Mouse (Mus musculus): ENCODE results near the gene Bckdk. TPM values are rescaled to one million over a fixed set of nuclear protein-coding genes. Genes with fewer than 3 reads are reported as not detected.
A peak's percentile ranks its signal among the peaks of the same experiment; 100 is the strongest.
"Not testable (repeated sequence)": the region's sequence is repeated elsewhere in the genome, so short reads cannot be mapped to it uniquely, and the experiment has no call there.

Bckdk gene
- total and polyA plus RNA-seq, 2 experiments = 8.2 to 19.8 TPM

- Histone ChIP-seq H3K9ac (ENCODE audit: low read depth, low read length) (no peak overlapping the region), H3K27me3 (ENCODE audit: control insufficient read depth, insufficient read depth, low read length) (no peaks in the 10 kb centered on the region), H3K4me3 (ENCODE audit: insufficient read depth, low read depth, low read length) (no peak overlapping the region), H3K27ac (replicated peaks; ENCODE audit: insufficient read depth, low read depth, low read length) (no peak overlapping the region), H3K4me1 (ENCODE audit: control insufficient read depth, insufficient read depth, low read length) (peaks cover 16% of the 10 kb centered on the region), H3K79me2 (ENCODE audit: control insufficient read depth, insufficient read depth, low read length) (no peaks in the 10 kb centered on the region), H3K36me3 (ENCODE audit: control insufficient read depth, insufficient read depth, low read length) (no peaks in the 10 kb centered on the region)
- TF ChIP-seq CTCF (IDR thresholded peaks at IDR 0.05; ENCODE audit: low read depth, low read length) = no peak
- TF ChIP-seq POLR2A (IDR thresholded peaks at IDR 0.05; ENCODE audit: extremely low read depth, insufficient read depth, low read length) = no peak
- 86% methylated on average over 5 of the region's 5 CpGs for WGBS
- DNase-seq (ENCODE audit: extremely low read depth, low read depth, low spot score) = no peak
Measured at GRCm38 (mm10) chr7:127934075-127934474, 30.2 kb downstream of the Bckdk start.

- WGBS = 7% methylated on average over 32 of the region's 32 CpGs
- Histone ChIP-seq H3K27me3 (ENCODE audit: control insufficient read depth, insufficient read depth, low read length) (no peaks in the 10 kb centered on the region), H3K79me2 (ENCODE audit: control insufficient read depth, insufficient read depth, low read length) (no peaks in the 10 kb centered on the region), H3K27ac (replicated peaks; ENCODE audit: insufficient read depth, low read depth, low read length) (peak overlapping the region; percentile 60; the same call in 1 of the 2 replicates), H3K36me3 (ENCODE audit: control insufficient read depth, insufficient read depth, low read length) (no peaks in the 10 kb centered on the region), H3K4me3 (ENCODE audit: insufficient read depth, low read depth, low read length) (peak overlapping the region; percentile 78), H3K4me1 (ENCODE audit: control insufficient read depth, insufficient read depth, low read length) (peaks cover 12% of the 10 kb centered on the region), H3K9ac (ENCODE audit: low read depth, low read length) (peak overlapping the region; percentile 85)
- peak; percentile 84 for DNase-seq (ENCODE audit: extremely low read depth, low read depth, low spot score)
- TF ChIP-seq POLR2A (IDR thresholded peaks at IDR 0.05; ENCODE audit: extremely low read depth, insufficient read depth, low read length) = peak; percentile 72
- peak; percentile 91 for TF ChIP-seq CTCF (IDR thresholded peaks at IDR 0.05; ENCODE audit: low read depth, low read length)
Measured at GRCm38 (mm10) chr7:127935028-127935722, 31.3 kb downstream of the Bckdk start.

- WGBS = 1% methylated on average over 38 of the region's 38 CpGs
- H3K27ac ChIP-seq (replicated peaks; ENCODE audit: insufficient read depth, low read depth, low read length) = no peak overlapping the region
- TF ChIP-seq POLR2A (IDR thresholded peaks at IDR 0.05; ENCODE audit: extremely low read depth, insufficient read depth, low read length) (no peak), CTCF (IDR thresholded peaks at IDR 0.05; ENCODE audit: low read depth, low read length) (no peak)
- peak overlapping the region; percentile 85 for H3K9ac ChIP-seq (ENCODE audit: low read depth, low read length)
- H3K36me3 ChIP-seq (ENCODE audit: control insufficient read depth, insufficient read depth, low read length) = no peaks in the 10 kb centered on the region
- H3K27me3 ChIP-seq (ENCODE audit: control insufficient read depth, insufficient read depth, low read length) = no peaks in the 10 kb centered on the region
- peak overlapping the region; percentile 78 for H3K4me3 ChIP-seq (ENCODE audit: insufficient read depth, low read depth, low read length)
- H3K79me2 ChIP-seq (ENCODE audit: control insufficient read depth, insufficient read depth, low read length) = no peaks in the 10 kb centered on the region
- peaks cover 8% of the 10 kb centered on the region for H3K4me1 ChIP-seq (ENCODE audit: control insufficient read depth, insufficient read depth, low read length)
- no peak for DNase-seq (ENCODE audit: extremely low read depth, low read depth, low spot score)
Measured at GRCm38 (mm10) chr7:127935748-127936159, 31.9 kb downstream of the Bckdk start.

GRCm38 (mm10) chr7:127936216-127936884 is 32.5 kb downstream of the Bckdk start:
- H3K79me2 ChIP-seq (ENCODE audit: control insufficient read depth, insufficient read depth, low read length) = no peaks in the 10 kb centered on the region
- DNase-seq (ENCODE audit: extremely low read depth, low read depth, low spot score) = no peak
- 72% methylated on average over 18 of the region's 18 CpGs for WGBS
- H3K4me1 ChIP-seq (ENCODE audit: control insufficient read depth, insufficient read depth, low read length) = peaks cover 5% of the 10 kb centered on the region
- no peak overlapping the region; the same call in 1 of the 2 replicates for H3K4me3 ChIP-seq (ENCODE audit: insufficient read depth, low read depth, low read length)
- no peaks in the 10 kb centered on the region for H3K36me3 ChIP-seq (ENCODE audit: control insufficient read depth, insufficient read depth, low read length)
- peak overlapping the region; percentile 85; the same call in 1 of the 2 replicates for H3K9ac ChIP-seq (ENCODE audit: low read depth, low read length)
- TF ChIP-seq CTCF (IDR thresholded peaks at IDR 0.05; ENCODE audit: low read depth, low read length) (no peak), POLR2A (IDR thresholded peaks at IDR 0.05; ENCODE audit: extremely low read depth, insufficient read depth, low read length) (no peak)
- no peak overlapping the region for H3K27ac ChIP-seq (replicated peaks; ENCODE audit: insufficient read depth, low read depth, low read length)
- no peaks in the 10 kb centered on the region for H3K27me3 ChIP-seq (ENCODE audit: control insufficient read depth, insufficient read depth, low read length)

GRCm38 (mm10) chr7:127942097-127942496 is 38.2 kb downstream of the Bckdk start:
- H3K4me3 ChIP-seq (ENCODE audit: insufficient read depth, low read depth, low read length); DNase-seq (ENCODE audit: extremely low read depth, low read depth, low spot score); H3K4me1 ChIP-seq (ENCODE audit: control insufficient read depth, insufficient read depth, low read length); H3K27ac ChIP-seq (replicated peaks; ENCODE audit: insufficient read depth, low read depth, low read length); H3K27me3 ChIP-seq (ENCODE audit: control insufficient read depth, insufficient read depth, low read length); H3K79me2 ChIP-seq (ENCODE audit: control insufficient read depth, insufficient read depth, low read length); H3K36me3 ChIP-seq (ENCODE audit: control insufficient read depth, insufficient read depth, low read length); H3K9ac ChIP-seq (ENCODE audit: low read depth, low read length): not testable (repeated sequence)
- 61% methylated on average over 2 of the region's 2 CpGs for WGBS

- H3K27me3 ChIP-seq (ENCODE audit: control insufficient read depth, insufficient read depth, low read length) = peaks cover 2% of the 10 kb centered on the region; the same call in 1 of the 2 replicates
- no peak for DNase-seq (ENCODE audit: extremely low read depth, low read depth, low spot score)
- TF ChIP-seq POLR2A (IDR thresholded peaks at IDR 0.05; ENCODE audit: extremely low read depth, insufficient read depth, low read length) (no peak), CTCF (IDR thresholded peaks at IDR 0.05; ENCODE audit: low read depth, low read length) (no peak)
- no peaks in the 10 kb centered on the region for H3K4me1 ChIP-seq (ENCODE audit: control insufficient read depth, insufficient read depth, low read length)
- no peak overlapping the region for H3K4me3 ChIP-seq (ENCODE audit: insufficient read depth, low read depth, low read length)
- H3K79me2 ChIP-seq (ENCODE audit: control insufficient read depth, insufficient read depth, low read length) = no peaks in the 10 kb centered on the region
- no peaks in the 10 kb centered on the region for H3K36me3 ChIP-seq (ENCODE audit: control insufficient read depth, insufficient read depth, low read length)
- no peak overlapping the region for H3K27ac ChIP-seq (replicated peaks; ENCODE audit: insufficient read depth, low read depth, low read length)
- no peak overlapping the region for H3K9ac ChIP-seq (ENCODE audit: low read depth, low read length)
- 17% methylated on average over 23 of the region's 23 CpGs for WGBS
Measured at GRCm38 (mm10) chr7:127944614-127945013, 40.7 kb downstream of the Bckdk start.
